Mouse (Mus musculus): ENCODE data around the gene Dchs2. TPM values are rescaled to one million over a fixed set of nuclear protein-coding genes. Genes with fewer than 3 reads are reported as not detected.

Dchs2 gene
- total and polyA plus RNA-seq, 2 experiments from 2014 or later = 0.04 to 0.19 TPM

GRCm38 (mm10) chr3:83275703-83276102 lies 148.0 kb downstream of the Dchs2 start:
- H3K9me3 ChIP-seq (replicated peaks; ENCODE audit: control insufficient read depth, low read length) = no peaks in the 10 kb centered on the region
- H3K36me3 ChIP-seq (replicated peaks; ENCODE audit: control insufficient read depth, insufficient read depth, low read length) = no peaks in the 10 kb centered on the region
- DNase-seq (ENCODE audit: low spot score) = no peak
- H3K4me2 ChIP-seq (ENCODE audit: low read depth, low read length) = no peak overlapping the region
- no peak overlapping the region for H3K9ac ChIP-seq (replicated peaks; ENCODE audit: low read depth, low read length)
- ATAC-seq (ENCODE audit: insufficient read depth, low read depth) = peak; percentile 33; the same call in 1 of the 2 replicates
- H3K4me1 ChIP-seq (ENCODE audit: control insufficient read depth, insufficient read depth) = peaks cover 5% of the 10 kb centered on the region; the same call in 1 of the 2 replicates
- no peak for TF ChIP-seq EP300 (IDR thresholded peaks at IDR 0.05; ENCODE audit: low read depth)
- TF ChIP-seq CTCF (IDR thresholded peaks at IDR 0.05; ENCODE audit: low read depth) = no peak
- no peaks in the 10 kb centered on the region for H3K27me3 ChIP-seq (ENCODE audit: control insufficient read depth, insufficient read depth, low read length)
- no peak overlapping the region for H3K27ac ChIP-seq (ENCODE audit: low read depth)
- WGBS = 16% methylated on average over 5 of the region's 5 CpGs
- no peak overlapping the region for H3K4me3 ChIP-seq (ENCODE audit: low read depth, low read length)

- Histone ChIP-seq H3K4me3 (ENCODE audit: low read depth, low read length) (no peak overlapping the region), H3K4me1 (ENCODE audit: control insufficient read depth, insufficient read depth) (no peaks in the 10 kb centered on the region), H3K9me3 (replicated peaks; ENCODE audit: control insufficient read depth, low read length) (no peaks in the 10 kb centered on the region), H3K4me2 (ENCODE audit: low read depth, low read length) (no peak overlapping the region), H3K9ac (replicated peaks; ENCODE audit: low read depth, low read length) (no peak overlapping the region), H3K27me3 (ENCODE audit: control insufficient read depth, insufficient read depth, low read length) (no peaks in the 10 kb centered on the region), H3K36me3 (replicated peaks; ENCODE audit: control insufficient read depth, insufficient read depth, low read length) (no peaks in the 10 kb centered on the region), H3K27ac (ENCODE audit: low read depth) (no peak overlapping the region)
- DNase-seq (ENCODE audit: low spot score) = no peak
- 60% methylated on average over 1 of the region's 1 CpGs for WGBS
- ATAC-seq (ENCODE audit: insufficient read depth, low read depth) = no peak
- TF ChIP-seq EP300 (IDR thresholded peaks at IDR 0.05; ENCODE audit: low read depth) = no peak
- no peak for TF ChIP-seq CTCF (IDR thresholded peaks at IDR 0.05; ENCODE audit: low read depth)
Measured at GRCm38 (mm10) chr3:83283882-83284281, 156.1 kb downstream of the Dchs2 start.

DNA sequence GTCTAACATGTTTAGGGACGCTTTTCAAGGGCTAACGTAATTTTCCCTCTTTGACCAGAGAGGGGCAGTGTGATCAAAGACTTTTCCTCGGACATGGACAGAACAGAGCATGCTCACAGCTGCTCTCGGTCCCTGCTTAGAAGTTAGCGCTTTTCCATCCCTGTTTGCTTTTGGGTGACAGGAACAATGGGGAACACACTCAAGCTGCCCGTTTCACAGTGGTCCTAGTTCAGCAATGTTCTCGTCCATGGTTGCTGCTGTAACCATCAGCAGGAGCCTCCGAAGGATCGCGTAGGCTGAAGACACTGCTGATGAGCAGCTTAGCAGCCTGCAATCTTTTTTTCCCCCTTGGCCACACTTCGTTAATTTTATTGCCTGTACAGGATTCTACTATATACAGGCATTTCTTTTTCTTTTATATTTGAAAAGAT lies 159.2 kb downstream of the Dchs2 start:
- TF ChIP-seq EP300 (IDR thresholded peaks at IDR 0.05; ENCODE audit: low read depth) = no peak
- peak; percentile 70 for TF ChIP-seq CTCF (IDR thresholded peaks at IDR 0.05; ENCODE audit: low read depth)
- H3K9me3 ChIP-seq (replicated peaks; ENCODE audit: control insufficient read depth, low read length) = no peaks in the 10 kb centered on the region
- no peaks in the 10 kb centered on the region for H3K27me3 ChIP-seq (ENCODE audit: control insufficient read depth, insufficient read depth, low read length)
- no peak overlapping the region for H3K27ac ChIP-seq (ENCODE audit: low read depth)
- peak; percentile 69; the same call in 1 of the 2 replicates for ATAC-seq (ENCODE audit: insufficient read depth, low read depth)
- peak overlapping the region; percentile 65 for H3K4me2 ChIP-seq (ENCODE audit: low read depth, low read length)
- H3K9ac ChIP-seq (replicated peaks; ENCODE audit: low read depth, low read length) = no peak overlapping the region
- DNase-seq (ENCODE audit: low spot score) = peak; percentile 80
- no peaks in the 10 kb centered on the region for H3K4me1 ChIP-seq (ENCODE audit: control insufficient read depth, insufficient read depth)
- H3K36me3 ChIP-seq (replicated peaks; ENCODE audit: control insufficient read depth, insufficient read depth, low read length) = no peaks in the 10 kb centered on the region
- H3K4me3 ChIP-seq (ENCODE audit: low read depth, low read length) = peak overlapping the region; percentile 39
- 12% methylated on average over 11 of the region's 11 CpGs for WGBS

- DNase-seq (ENCODE audit: low spot score) (no peak), ATAC-seq (ENCODE audit: insufficient read depth, low read depth) (no peak)
- H3K4me3 ChIP-seq (ENCODE audit: low read depth, low read length) = no peak overlapping the region
- no peaks in the 10 kb centered on the region for H3K36me3 ChIP-seq (replicated peaks; ENCODE audit: control insufficient read depth, insufficient read depth, low read length)
- no peak overlapping the region for H3K27ac ChIP-seq (ENCODE audit: low read depth)
- no peak overlapping the region for H3K4me2 ChIP-seq (ENCODE audit: low read depth, low read length)
- no peak overlapping the region for H3K9ac ChIP-seq (replicated peaks; ENCODE audit: low read depth, low read length)
- no peaks in the 10 kb centered on the region for H3K4me1 ChIP-seq (ENCODE audit: control insufficient read depth, insufficient read depth)
- H3K27me3 ChIP-seq (ENCODE audit: control insufficient read depth, insufficient read depth, low read length) = no peaks in the 10 kb centered on the region
- TF ChIP-seq CTCF (IDR thresholded peaks at IDR 0.05; ENCODE audit: low read depth) = no peak
- no peak for TF ChIP-seq EP300 (IDR thresholded peaks at IDR 0.05; ENCODE audit: low read depth)
- WGBS = 66% methylated on average over 6 of the region's 6 CpGs
- no peaks in the 10 kb centered on the region for H3K9me3 ChIP-seq (replicated peaks; ENCODE audit: control insufficient read depth, low read length)
Measured at GRCm38 (mm10) chr3:83288118-83288840, 160.5 kb downstream of the Dchs2 start.

GRCm38 (mm10) chr3:83290482-83290881 lies 162.7 kb downstream of the Dchs2 start:
- H3K4me3 ChIP-seq (ENCODE audit: low read depth, low read length) = no peak overlapping the region
- no peaks in the 10 kb centered on the region for H3K9me3 ChIP-seq (replicated peaks; ENCODE audit: control insufficient read depth, low read length)
- no peak for ATAC-seq (ENCODE audit: insufficient read depth, low read depth)
- no peak for DNase-seq (ENCODE audit: low spot score)
- TF ChIP-seq CTCF (IDR thresholded peaks at IDR 0.05; ENCODE audit: low read depth) = no peak
- TF ChIP-seq EP300 (IDR thresholded peaks at IDR 0.05; ENCODE audit: low read depth) = no peak
- H3K9ac ChIP-seq (replicated peaks; ENCODE audit: low read depth, low read length) = no peak overlapping the region
- H3K27ac ChIP-seq (ENCODE audit: low read depth) = no peak overlapping the region
- H3K27me3 ChIP-seq (ENCODE audit: control insufficient read depth, insufficient read depth, low read length) = no peaks in the 10 kb centered on the region
- no peaks in the 10 kb centered on the region for H3K36me3 ChIP-seq (replicated peaks; ENCODE audit: control insufficient read depth, insufficient read depth, low read length)
- H3K4me1 ChIP-seq (ENCODE audit: control insufficient read depth, insufficient read depth) = no peaks in the 10 kb centered on the region
- H3K4me2 ChIP-seq (ENCODE audit: low read depth, low read length) = no peak overlapping the region

GRCm38 (mm10) chr3:83290953-83291352 lies 163.2 kb downstream of the Dchs2 start:
- H3K4me3 ChIP-seq (ENCODE audit: low read depth, low read length) = no peak overlapping the region
- no peak overlapping the region for H3K9ac ChIP-seq (replicated peaks; ENCODE audit: low read depth, low read length)
- TF ChIP-seq EP300 (IDR thresholded peaks at IDR 0.05; ENCODE audit: low read depth) (no peak), CTCF (IDR thresholded peaks at IDR 0.05; ENCODE audit: low read depth) (no peak)
- no peak overlapping the region for H3K27ac ChIP-seq (ENCODE audit: low read depth)
- ATAC-seq (ENCODE audit: insufficient read depth, low read depth) = no peak
- 39% methylated on average over 1 of the region's 1 CpGs for WGBS
- no peak for DNase-seq (ENCODE audit: low spot score)
- H3K36me3 ChIP-seq (replicated peaks; ENCODE audit: control insufficient read depth, insufficient read depth, low read length) = no peaks in the 10 kb centered on the region
- H3K4me1 ChIP-seq (ENCODE audit: control insufficient read depth, insufficient read depth) = no peaks in the 10 kb centered on the region
- no peaks in the 10 kb centered on the region for H3K9me3 ChIP-seq (replicated peaks; ENCODE audit: control insufficient read depth, low read length)
- H3K4me2 ChIP-seq (ENCODE audit: low read depth, low read length) = no peak overlapping the region
- H3K27me3 ChIP-seq (ENCODE audit: control insufficient read depth, insufficient read depth, low read length) = no peaks in the 10 kb centered on the region

Data from heart, postnatal 0 days (tissue).